Mouse (Mus musculus) layer of hippocampus, adult 8-10 months (tissue): ENCODE data around the gene Egr2. TPM values are rescaled to one million over a fixed set of nuclear protein-coding genes. Genes with fewer than 3 reads are reported as not detected.

Experiments
- total RNA-seq, 4 experiments: library from RNA; stranded (reverse); gene quantifications; 2 replicates each; pipeline ENCODE4 v1.2.4; 2022

Gene Egr2
- total RNA-seq, 4 experiments from 2014 or later: 2.4 to 6.3 (median 4.3) TPM

Other genes with a start within 250 kb of the Egr2 start
- 10 to 100 TPM; 33.3 to 34.5 (median 33.8) TPM for gene Ado, start 13.5 kb downstream of the Egr2 start, total RNA-seq